Mouse (Mus musculus) heart, embryonic 16.5 days (tissue): ENCODE results near the gene Ror1. TPM values are rescaled to one million over a fixed set of nuclear protein-coding genes. Genes with fewer than 3 reads are reported as not detected.

ENCODE experiments used
- ATAC-seq: fragments of 200-750 bp; cut with Nextera tagmentation; replicated peaks from 2 replicates; pipeline ENCODE4 v1.8.0; 2017; ENCODE audit warnings: moderate number of reproducible peaks; ENCODE audit not compliant: insufficient read depth, low FRiP score; ENCODE audit errors: extremely low read depth
- H3K27ac ChIP-seq: fragments of 300-500 bp; sonication (generic); 2 replicates; pipeline ENCODE4 v1.5.1; 2014; ENCODE audit warnings: mild to moderate bottlenecking, low read length, control low read depth, moderate library complexity
- H3K27me3 ChIP-seq: fragments of 300-500 bp; sonication (generic); 2 replicates; pipeline ENCODE4 v1.6.1; 2014; ENCODE audit warnings: low read length, mixed read lengths; ENCODE audit not compliant: control insufficient read depth, insufficient read depth
- H3K36me3 ChIP-seq: fragments of 300-500 bp; sonication (generic); 2 replicates; pipeline ENCODE4 v1.6.1; 2014; ENCODE audit not compliant: control insufficient read depth, insufficient read depth
- H3K4me1 ChIP-seq: fragments of 300-500 bp; sonication (generic); 2 replicates; pipeline ENCODE4 v1.6.1; 2014; ENCODE audit warnings: low read length, mixed read lengths; ENCODE audit not compliant: control insufficient read depth, insufficient read depth
- H3K4me2 ChIP-seq: fragments of 300-500 bp; sonication (generic); 2 replicates; pipeline ENCODE4 v1.6.1; 2014; ENCODE audit warnings: low read depth, mild to moderate bottlenecking, control low read depth, low read length
- H3K4me3 ChIP-seq: fragments of 300-500 bp; sonication (generic); 2 replicates; pipeline ENCODE4 v1.5.1; 2014; ENCODE audit warnings: mild to moderate bottlenecking, control low read depth, low read length
- H3K9ac ChIP-seq: fragments of 300-500 bp; sonication (generic); 2 replicates; pipeline ENCODE4 v1.6.1; 2014; ENCODE audit warnings: low read length, control low read depth
- H3K9me3 ChIP-seq: fragments of 300-500 bp; sonication (generic); replicated peaks from 2 replicates; pipeline ENCODE4 v1.6.1; 2016; ENCODE audit warnings: low read length; ENCODE audit not compliant: control insufficient read depth
- WGBS: fragments of 180-500 bp; shearing (Covaris S2); extraction: QIAGEN DNeasy Blood & Tissue Kit; methylation state at CpG from one replicate; pipeline ENCODE4 v1.1.7; 2014; 5-methylcytosine and 5-hydroxymethylcytosine counted together
- polyA plus RNA-seq: library from polyadenylated mRNA; unstranded; fragments of >200 nt; fragmentation: Nextera tagmentation; extraction: Ambion mirVana; gene quantifications from 2 replicates; pipeline ENCODE4 v1.2.1, GENCODE M21; 2015

Gene Ror1
- polyA plus RNA-seq, 1 experiment from 2014 or later: 10.7 TPM

DNA sequence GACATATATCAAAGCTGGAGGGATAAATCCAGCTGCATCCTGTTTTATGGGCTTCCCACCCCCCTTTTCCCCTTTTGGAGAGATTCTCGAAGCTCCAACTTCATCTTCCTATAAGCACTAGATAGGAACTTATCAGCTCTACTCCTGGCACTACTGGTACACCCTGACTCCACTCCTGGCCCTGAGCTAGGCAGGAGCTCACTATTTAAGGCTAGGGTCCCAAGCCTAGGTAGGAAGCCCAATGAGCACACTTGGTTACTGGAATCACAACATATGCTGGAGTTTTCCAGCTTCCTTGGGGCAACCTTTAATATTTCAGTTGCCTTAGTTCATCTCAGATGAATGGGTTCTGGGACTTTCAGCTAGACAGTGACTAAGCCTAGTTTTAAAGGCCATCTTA lies 156.5 kb downstream of the Ror1 start:
- Histone ChIP-seq H3K27me3 (no peaks in the 10 kb centered on the region), H3K4me2 (no peak overlapping the region), H3K9ac (no peak overlapping the region), H3K4me1 (peaks cover 29% of the 10 kb centered on the region), H3K27ac (no peak overlapping the region), H3K4me3 (no peak overlapping the region), H3K9me3 (no peaks in the 10 kb centered on the region), H3K36me3 (no peaks in the 10 kb centered on the region)
- WGBS: 20% methylated on average over 1 of the region's 1 CpGs
- no peak for ATAC-seq

DNA sequence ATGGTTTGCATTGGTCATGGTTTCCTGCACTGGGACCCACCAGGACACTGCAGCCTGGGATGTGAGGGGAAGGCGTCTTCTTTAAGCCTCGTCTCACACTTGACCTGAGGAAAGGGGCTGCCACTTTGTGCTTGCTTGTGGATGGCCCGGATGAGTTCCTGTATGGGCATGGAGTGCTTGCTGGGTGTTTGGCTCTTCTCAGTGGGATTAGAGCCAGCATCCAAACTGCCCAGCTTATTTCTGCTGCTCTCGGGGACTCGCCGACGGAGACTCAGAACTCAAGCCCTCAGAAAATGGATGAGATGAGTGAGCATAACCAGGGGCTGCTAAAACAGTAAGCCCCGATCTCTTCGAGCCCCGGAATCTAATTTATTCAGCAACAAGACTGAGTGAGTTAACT lies 157.1 kb downstream of the Ror1 start:
- no peak overlapping the region for H3K27ac ChIP-seq
- WGBS: 76% methylated on average over 10 of the region's 10 CpGs
- ATAC-seq: no peak
- no peak overlapping the region for H3K9ac ChIP-seq
- no peak overlapping the region for H3K4me3 ChIP-seq
- H3K4me1 ChIP-seq: peaks cover 29% of the 10 kb centered on the region
- no peaks in the 10 kb centered on the region for H3K9me3 ChIP-seq
- no peak overlapping the region for H3K4me2 ChIP-seq
- no peaks in the 10 kb centered on the region for H3K36me3 ChIP-seq
- no peaks in the 10 kb centered on the region for H3K27me3 ChIP-seq

DNA sequence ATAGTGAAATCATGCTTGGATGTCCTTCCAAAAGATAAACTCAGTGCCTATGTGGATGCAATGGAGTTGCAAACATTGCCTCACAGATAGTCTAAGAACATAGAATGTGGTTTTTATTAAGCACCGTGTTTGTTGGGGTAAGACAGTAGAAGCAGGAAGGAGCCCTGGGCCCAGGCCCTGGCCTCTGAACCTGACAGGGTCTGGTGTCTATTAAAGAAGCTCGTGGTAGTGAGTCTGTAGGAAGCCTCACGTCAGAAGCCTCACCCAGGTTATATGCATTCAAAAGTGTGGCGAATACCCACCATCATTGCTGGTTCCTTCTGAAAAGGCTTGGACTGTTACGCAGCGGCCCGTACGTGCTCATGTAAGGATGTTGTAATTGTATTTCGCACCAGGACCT lies 157.8 kb downstream of the Ror1 start:
- H3K4me2 ChIP-seq: no peak overlapping the region
- 89% methylated on average over 9 of the region's 9 CpGs for WGBS
- H3K4me3 ChIP-seq: no peak overlapping the region
- H3K4me1 ChIP-seq: peaks cover 23% of the 10 kb centered on the region; the same call in 1 of the 2 replicates
- H3K36me3 ChIP-seq: no peaks in the 10 kb centered on the region
- H3K27ac ChIP-seq: no peak overlapping the region
- no peaks in the 10 kb centered on the region for H3K27me3 ChIP-seq
- no peak overlapping the region for H3K9ac ChIP-seq
- no peaks in the 10 kb centered on the region for H3K9me3 ChIP-seq
- ATAC-seq: no peak

DNA sequence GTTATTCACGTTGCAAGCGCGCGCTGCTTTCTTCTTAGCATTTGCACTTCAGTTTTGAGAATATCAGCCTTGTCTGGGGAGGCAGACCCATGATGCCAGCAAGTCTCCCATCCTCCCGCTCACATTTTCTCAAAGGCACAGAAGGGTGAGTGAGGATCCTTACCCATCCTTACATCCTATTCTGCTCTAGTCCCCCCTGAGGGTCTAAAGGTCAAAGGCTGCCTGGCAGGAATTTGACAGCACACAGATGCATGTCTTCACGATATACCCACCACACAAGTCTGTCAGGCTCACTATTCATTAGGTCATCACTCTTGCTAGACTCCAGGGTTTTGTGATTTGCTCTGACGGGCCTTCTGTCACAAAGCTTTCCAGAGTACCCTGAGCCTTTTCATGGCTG lies 158.2 kb downstream of the Ror1 start:
- H3K4me2 ChIP-seq: no peak overlapping the region
- WGBS: 80% methylated on average over 7 of the region's 7 CpGs
- H3K27ac ChIP-seq: no peak overlapping the region
- no peaks in the 10 kb centered on the region for H3K36me3 ChIP-seq
- ATAC-seq: no peak
- no peaks in the 10 kb centered on the region for H3K9me3 ChIP-seq
- no peak overlapping the region for H3K9ac ChIP-seq
- H3K4me1 ChIP-seq: peaks cover 22% of the 10 kb centered on the region; the same call in 1 of the 2 replicates
- H3K27me3 ChIP-seq: no peaks in the 10 kb centered on the region
- no peak overlapping the region for H3K4me3 ChIP-seq

DNA sequence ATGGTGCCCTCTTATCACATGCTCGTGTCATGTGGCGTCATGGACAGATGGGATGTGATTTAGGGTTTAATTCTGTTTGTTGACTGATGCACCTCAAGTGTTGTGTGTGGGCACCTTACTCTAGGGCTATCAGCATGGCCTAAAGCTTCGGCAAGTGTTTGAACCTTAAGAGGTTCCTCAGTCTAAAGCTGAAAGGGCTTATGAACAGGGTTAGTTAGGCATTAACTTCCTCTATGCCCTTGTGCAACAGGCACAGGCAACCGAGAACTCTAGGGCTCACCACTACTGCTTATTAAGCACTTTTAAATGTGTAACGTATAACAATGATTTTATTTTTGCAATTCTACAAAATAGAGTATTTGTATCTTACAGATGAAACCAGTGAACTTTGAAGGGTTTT lies 162.9 kb downstream of the Ror1 start:
- H3K9ac ChIP-seq: no peak overlapping the region
- H3K36me3 ChIP-seq: no peaks in the 10 kb centered on the region
- H3K27me3 ChIP-seq: no peaks in the 10 kb centered on the region
- peaks cover 15% of the 10 kb centered on the region; the same call in 1 of the 2 replicates for H3K4me1 ChIP-seq
- no peak overlapping the region for H3K4me2 ChIP-seq
- 77% methylated on average over 5 of the region's 5 CpGs for WGBS
- no peak overlapping the region for H3K27ac ChIP-seq
- no peak for ATAC-seq
- no peaks in the 10 kb centered on the region for H3K9me3 ChIP-seq
- H3K4me3 ChIP-seq: no peak overlapping the region

DNA sequence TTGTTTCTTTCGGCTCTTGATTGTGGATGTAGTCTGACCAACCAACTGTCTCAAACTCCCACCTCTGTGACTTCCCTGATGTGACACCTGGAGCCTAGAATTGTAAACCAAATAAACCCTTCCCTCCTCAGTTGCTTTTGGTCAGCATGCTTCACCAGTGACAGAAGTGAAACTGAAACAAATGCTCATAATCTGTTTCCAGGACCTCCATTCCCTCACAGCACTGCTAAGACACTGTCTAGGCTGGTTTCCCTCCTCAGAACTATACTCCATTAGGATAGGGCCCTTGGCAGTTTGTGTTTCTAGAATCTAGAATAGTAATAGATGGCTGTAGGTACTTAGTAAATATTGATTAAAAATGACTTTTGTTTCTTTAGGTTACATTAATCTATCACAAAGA lies 168.3 kb downstream of the Ror1 start:
- no peak for ATAC-seq
- Histone ChIP-seq H3K4me3 (no peak overlapping the region), H3K36me3 (no peaks in the 10 kb centered on the region), H3K9ac (no peak overlapping the region), H3K4me1 (no peaks in the 10 kb centered on the region), H3K27me3 (no peaks in the 10 kb centered on the region), H3K4me2 (no peak overlapping the region), H3K27ac (no peak overlapping the region), H3K9me3 (no peaks in the 10 kb centered on the region)
- 89% methylated on average over 1 of the region's 1 CpGs for WGBS

DNA sequence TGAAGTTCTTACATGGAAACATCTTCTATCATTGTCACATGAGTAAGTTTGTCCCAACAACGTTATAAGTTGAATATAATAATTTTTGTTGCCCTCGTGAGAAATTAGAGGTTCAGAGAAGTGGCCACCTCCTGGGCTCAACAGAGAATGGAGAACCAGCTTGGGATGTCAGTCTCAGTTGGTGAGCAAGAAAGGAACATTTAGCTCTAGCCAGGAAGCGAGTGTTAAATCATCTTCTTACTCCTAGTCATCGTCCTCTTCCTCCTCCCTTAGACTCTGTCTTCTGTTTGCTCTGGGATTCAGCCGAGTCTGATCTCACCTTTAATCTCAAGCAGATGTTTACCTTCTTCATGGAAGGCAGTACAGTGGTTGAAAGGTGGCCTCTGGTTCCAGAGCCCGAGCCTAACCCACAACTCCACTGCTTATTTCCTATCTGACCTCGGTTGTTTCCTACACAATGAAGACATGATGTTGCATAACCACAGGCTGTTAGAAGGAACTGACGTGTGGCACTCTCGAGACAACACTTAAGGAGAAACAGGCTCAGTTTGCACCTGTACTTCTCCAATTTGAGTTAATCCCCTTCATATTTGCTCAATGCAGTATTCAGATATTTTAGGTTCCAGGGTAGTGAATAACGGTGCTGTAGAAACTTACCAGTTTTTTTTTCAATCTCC lies 175.6 kb downstream of the Ror1 start:
- Histone ChIP-seq H3K9ac (no peak overlapping the region), H3K27ac (no peak overlapping the region), H3K4me1 (peaks cover 6% of the 10 kb centered on the region; the same call in 1 of the 2 replicates), H3K36me3 (no peaks in the 10 kb centered on the region), H3K9me3 (no peaks in the 10 kb centered on the region), H3K4me3 (no peak overlapping the region), H3K4me2 (no peak overlapping the region), H3K27me3 (no peaks in the 10 kb centered on the region)
- ATAC-seq: no peak
- 67% methylated on average over 10 of the region's 10 CpGs for WGBS

DNA sequence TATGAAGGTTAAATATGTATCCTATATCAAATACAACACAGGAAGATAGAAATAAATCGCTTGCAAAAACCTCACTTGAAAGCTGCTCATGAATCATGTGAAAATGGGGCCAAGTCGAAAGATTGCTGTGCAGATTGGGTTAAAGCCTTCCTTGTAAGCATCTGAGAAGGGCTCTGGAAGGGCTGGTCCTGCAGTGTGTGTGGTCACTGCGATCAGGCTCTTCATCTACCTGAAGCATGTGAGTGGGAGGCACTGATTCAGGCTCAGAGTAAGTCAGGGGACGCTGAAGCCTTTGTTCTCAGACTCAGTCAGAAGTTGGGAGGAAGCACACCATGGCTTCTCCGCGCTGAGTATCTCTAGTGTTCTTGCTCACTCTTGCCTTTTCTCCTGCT lies 176.1 kb downstream of the Ror1 start:
- no peak for ATAC-seq
- no peaks in the 10 kb centered on the region for H3K9me3 ChIP-seq
- no peaks in the 10 kb centered on the region for H3K27me3 ChIP-seq
- WGBS: 72% methylated on average over 6 of the region's 6 CpGs
- peaks cover 8% of the 10 kb centered on the region; the same call in 1 of the 2 replicates for H3K4me1 ChIP-seq
- H3K36me3 ChIP-seq: no peaks in the 10 kb centered on the region
- no peak overlapping the region for H3K9ac ChIP-seq
- no peak overlapping the region for H3K4me2 ChIP-seq
- no peak overlapping the region for H3K4me3 ChIP-seq
- H3K27ac ChIP-seq: no peak overlapping the region

DNA sequence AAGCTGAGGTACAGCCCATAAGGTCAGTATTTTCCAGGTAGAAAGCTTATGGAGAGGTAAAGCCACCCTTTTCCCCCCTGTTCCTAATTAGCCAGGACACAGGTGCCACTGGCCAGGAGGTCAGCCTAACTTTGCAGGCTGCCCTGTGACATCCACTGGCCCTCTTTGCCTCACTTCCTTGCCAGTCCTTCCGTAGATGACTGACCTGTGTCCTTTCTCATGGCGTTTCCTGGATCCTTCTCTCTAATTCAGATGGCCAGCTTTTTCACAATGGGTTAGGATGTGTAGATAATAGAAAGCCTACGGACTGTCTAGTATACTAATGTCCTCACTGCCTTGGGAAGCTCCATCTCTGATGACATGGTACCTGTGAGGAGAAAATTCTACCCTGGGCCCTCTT lies 177.8 kb downstream of the Ror1 start:
- H3K9me3 ChIP-seq: no peaks in the 10 kb centered on the region

More for the DNA sequence above, 177.8 kb downstream of the Ror1 start:
- H3K36me3 ChIP-seq: no peaks in the 10 kb centered on the region
- no peak overlapping the region for H3K9ac ChIP-seq
- H3K4me2 ChIP-seq: no peak overlapping the region
- no peak for ATAC-seq
- 86% methylated on average over 3 of the region's 3 CpGs for WGBS
- H3K4me3 ChIP-seq: no peak overlapping the region
- peaks cover 9% of the 10 kb centered on the region for H3K4me1 ChIP-seq
- H3K27me3 ChIP-seq: no peaks in the 10 kb centered on the region
- no peak overlapping the region for H3K27ac ChIP-seq
